ENCODE assay signal across 10 mouse cellular contexts in the genomic region with DNA sequence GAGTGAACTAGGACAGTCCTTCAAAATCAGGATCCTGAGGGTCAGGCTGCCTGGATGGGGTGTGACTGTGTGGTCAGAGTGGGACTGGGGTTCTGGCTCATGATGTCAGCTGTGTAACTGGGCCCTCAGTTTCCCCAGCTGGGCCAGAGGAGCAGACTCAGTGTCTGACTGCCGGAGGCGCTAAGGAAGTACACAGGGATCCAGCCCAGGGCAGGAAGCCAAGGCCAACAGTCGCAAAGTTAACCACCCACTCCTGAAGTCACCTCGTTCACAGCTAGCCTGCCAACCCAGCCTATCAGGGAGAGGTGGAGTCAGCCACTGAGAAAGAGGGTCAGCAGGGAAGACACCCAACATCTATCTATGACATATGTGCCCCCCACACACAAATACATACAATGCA. TPM values are rescaled to one million over a fixed set of nuclear protein-coding genes. Genes with fewer than 3 reads are reported as not detected.
A peak's percentile ranks its signal among the peaks of the same experiment; 100 is the strongest.
DNase-seq lines count a peak whose midpoint lies in the region; TF ChIP-seq lines count a peak whose summit lies in the region.
"Had no signal": no experiment of that assay in that cellular context is flagged by ENCODE, and none has a peak within 500 bp of the region (broad histone marks: within the 10 kb centered on the region; RNA-seq: fewer than 3 reads in every experiment).

No protein-coding gene starts in this region.

- no peaks in the 10 kb centered on the region; the same call in 1 of the 2 replicates for H3K9me3 ChIP-seq in midbrain, embryonic 10.5 days (replicated peaks)

- peaks cover 1% of the 10 kb centered on the region for H3K4me1 ChIP-seq in cortical plate, adult 2 months (ENCODE audit: control insufficient read depth, insufficient read depth, low read length)
- H3K4me1 ChIP-seq in midbrain, embryonic 10.5 days: peaks cover 44% of the 10 kb centered on the region

- H3K27ac ChIP-seq in cortical plate, adult 2 months (ENCODE audit: insufficient read depth, low read length): peak overlapping the region; percentile 64
- H3K27ac ChIP-seq in midbrain, embryonic 10.5 days (replicated peaks): no peak overlapping the region; the same call in 1 of the 2 replicates

- WGBS in midbrain, embryonic 10.5 days: 94% methylated on average over 4 of the region's 4 CpGs

- peak; percentile 63 for DNase-seq in gastrocnemius, adult 18-20 months (ENCODE audit: low spot score)
- no peak for DNase-seq in gastrocnemius, postnatal 4 days (ENCODE audit: low spot score in 2 of 2)
- peak; percentile 66 for DNase-seq in heart, postnatal 4 days
- peak; percentile 65 for DNase-seq in lung, postnatal 14 days
- no peak for DNase-seq in left cerebral cortex, postnatal 14 days (ENCODE audit: low spot score in 2 of 2)
- DNase-seq in yolk sac, embryonic 10.5 days (ENCODE audit: low spot score): no peak
- DNase-seq in midbrain, embryonic 10.5 days (ENCODE audit: low spot score): no peak
- DNase-seq: cerebellum, adult 11 months had no signal

- no peak for TF ChIP-seq POLR2A in cortical plate, adult 2 months (IDR thresholded peaks at IDR 0.05; ENCODE audit: extremely low read depth, insufficient read depth, low read length)

- TF ChIP-seq CTCF in cortical plate, adult 2 months (IDR thresholded peaks at IDR 0.05; ENCODE audit: extremely low read depth, insufficient read depth, low read length): no peak

- no peaks in the 10 kb centered on the region for H3K36me3 ChIP-seq in midbrain, embryonic 10.5 days

- intact Hi-C loops in left cerebral cortex, postnatal 14 days (cut with DNase I): no loop called here

- H3K4me3 ChIP-seq in cortical plate, adult 2 months (ENCODE audit: insufficient read depth, low read length): no peak overlapping the region
- H3K4me3 ChIP-seq in midbrain, embryonic 10.5 days: no peak overlapping the region

- no peaks in the 10 kb centered on the region for H3K27me3 ChIP-seq in midbrain, embryonic 10.5 days (ENCODE audit: low read depth, poor library complexity, severe bottlenecking)

RNA-seq across cellular contexts. Expression of gene 2900026A02Rik, which starts 13.0 kb away (rescaled TPM):
- 10 to 100 TPM; 21.3 to 25.8 TPM for total RNA-seq in gastrocnemius, adult 18-20 months (2021)
- 10 to 100 TPM; 50.3 to 50.7 TPM for total RNA-seq in gastrocnemius, postnatal 4 days (2021)
- polyA plus RNA-seq in cortical plate, adult 2 months (2012; rRNA removed): 25.4 and 28.2 TPM in 2 replicates
- 10 to 100 TPM; 46.8 to 48.3 TPM for total RNA-seq in heart, postnatal 4 days (2021)
- 10 to 100 TPM; 55.8 to 63.6 TPM for total RNA-seq in left cerebral cortex, postnatal 14 days (2021)
- polyA plus RNA-seq in midbrain, embryonic 10.5 days (2016; fragmentation: Nextera tagmentation; extraction: Ambion mirVana): 2.7 and 2.9 TPM in 2 replicates

RNA-seq across cellular contexts. Expression of gene Tmem211, which starts 18.7 kb away (rescaled TPM):
- not detected for total RNA-seq in gastrocnemius, adult 18-20 months (2021)
- total RNA-seq in gastrocnemius, postnatal 4 days (2021): not detected
- polyA plus RNA-seq in cortical plate, adult 2 months (2012; rRNA removed): not detected in 2 replicates
- total RNA-seq in heart, postnatal 4 days (2021): not detected
- total RNA-seq in left cerebral cortex, postnatal 14 days (2021): not detected
- polyA plus RNA-seq in midbrain, embryonic 10.5 days (2016; fragmentation: Nextera tagmentation; extraction: Ambion mirVana): 0.10 TPM in 1 of 2 replicates, not detected in the other
- total RNA-seq: layer of hippocampus, postnatal 25 days had no signal

Comparison
In these comparisons a context has a peak if more than half of its experiments do, and no peak if none do; other contexts are left out.
1. DNase-seq: peak in gastrocnemius, adult 18-20 months (single experiment), heart, postnatal 4 days (single experiment) and lung, postnatal 14 days (single experiment); none in gastrocnemius, postnatal 4 days (0 of 2), left cerebral cortex, postnatal 14 days (0 of 2), yolk sac, embryonic 10.5 days (single experiment) and midbrain, embryonic 10.5 days (single experiment).